Mouse (Mus musculus): ENCODE measurements around the gene Tcp11x2. TPM values are rescaled to one million over a fixed set of nuclear protein-coding genes. Genes with fewer than 3 reads are reported as not detected.

The Tcp11x2 gene
- total RNA-seq (2012; rRNA removed): 6.6 and 7.2 TPM in 2 replicates
- total RNA-seq (2014; rRNA removed): 12.4 and 15.0 TPM in 2 replicates
- 12.9 and 13.1 TPM in 2 replicates for polyA plus RNA-seq (2012; ENCODE audit: insufficient read length, low read depth)

DNA sequence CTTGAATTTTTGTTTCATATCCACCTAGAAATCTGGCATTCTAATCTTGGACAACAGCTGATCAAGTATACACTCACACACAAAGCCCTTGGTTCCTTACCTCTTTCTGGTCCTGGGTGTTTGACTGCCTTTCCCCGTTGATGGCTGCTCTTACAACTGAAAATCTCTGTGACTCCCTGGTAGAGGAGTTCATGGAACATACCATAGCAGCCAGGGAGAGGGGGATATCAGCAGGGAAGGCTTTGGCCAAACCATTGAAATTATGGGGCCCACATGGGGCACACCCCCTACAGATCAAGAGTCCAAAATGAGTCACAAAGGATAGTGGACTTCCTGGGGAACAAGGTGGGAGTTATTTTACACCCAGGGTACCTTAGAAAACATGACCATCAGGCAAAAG, at the start of gene Tcp11x2:
Gene Tcp11x2 (minus strand): TSS at position 158 of the 400 bp plus-strand sequence.
- Histone ChIP-seq H3K4me3 (replicated peaks in 1 of 3; ENCODE audit: low read depth in 2 of 3, low read length in 2 of 3, poor library complexity in 1 of 3) (peak within 1 kb of the TSS; percentile 41 to 67 (median 55)), H3K27ac (ENCODE audit: insufficient read depth, low read depth) (no peak within 1 kb of the TSS), H3K9ac (ENCODE audit: insufficient read depth, low read depth) (peak within 1 kb of the TSS; percentile 63; the same call in 1 of the 2 replicates), H3K27me3 (replicated peaks) (no peaks in the 10 kb centered on the region), H3K36me3 (replicated peaks in 1 of 2; ENCODE audit: control insufficient read depth in 1 of 2, insufficient read depth in 1 of 2, low read length in 1 of 2) (peaks cover 0 to 4% of the 10 kb centered on the region in 2 experiments), H3K4me1 (ENCODE audit: control insufficient read depth in 1 of 2, insufficient read depth in 2 of 2) (no peaks in the 10 kb centered on the region), H3K4me2 (ENCODE audit: insufficient read depth, low read depth, poor library complexity, severe bottlenecking) (peak within 1 kb of the TSS; percentile 36; the same call in 1 of the 2 replicates), H3K9me3 (replicated peaks; ENCODE audit: low read length) (no peaks in the 10 kb centered on the region), H3K79me2 (replicated peaks; ENCODE audit: control insufficient read depth, extremely low read depth, insufficient read depth, poor library complexity, severe bottlenecking) (no peaks in the 10 kb centered on the region)
- peak; percentile 62; the same call in 1 of the 2 replicates for TF ChIP-seq TCF12 (IDR thresholded peaks at IDR 0.05; ENCODE audit: low read depth, low read length)
- no peak for TF ChIP-seq MEF2A (IDR thresholded peaks at IDR 0.05; ENCODE audit: borderline replicate concordance, low read depth, low read length)
- TF ChIP-seq UBTF (IDR thresholded peaks at IDR 0.05; ENCODE audit: low read depth, low read length): no peak
- TF ChIP-seq E2F4 (IDR thresholded peaks at IDR 0.05; ENCODE audit: insufficient replicate concordance, low read depth, low read length): no peak
- peak; percentile 65; the same call in 1 of the 2 replicates for TF ChIP-seq ELF1 (IDR thresholded peaks at IDR 0.05; ENCODE audit: low read depth, low read length)
- no peak for TF ChIP-seq CTCF (conservative IDR thresholded peaks at IDR 0.05 in 1 of 2, IDR thresholded peaks at IDR 0.05 in 1 of 2; ENCODE audit: low read depth in 2 of 2, low read length in 2 of 2)
- TF ChIP-seq MAX (IDR thresholded peaks at IDR 0.05; ENCODE audit: low read length): peak; percentile 73
- no peak for TF ChIP-seq GABPA (IDR thresholded peaks at IDR 0.05; ENCODE audit: insufficient replicate concordance, low read depth, low read length)
- TF ChIP-seq USF1 (IDR thresholded peaks at IDR 0.05; ENCODE audit: low read depth, low read length): no peak
- no peak for TF ChIP-seq RAD21 (IDR thresholded peaks at IDR 0.05; ENCODE audit: low read depth, low read length)
- TF ChIP-seq MAZ (IDR thresholded peaks at IDR 0.05; ENCODE audit: low read depth, low read length): 0 out of 2 replicates have a peak, but pooled peaks have one; percentile 24
- TF ChIP-seq NRF1 (IDR thresholded peaks at IDR 0.05; ENCODE audit: low read depth, low read length): no peak
- peak; percentile 65 for TF ChIP-seq HCFC1 (IDR thresholded peaks at IDR 0.05; ENCODE audit: low read depth, low read length)
- peak; percentile 98 for TF ChIP-seq CHD1 (IDR thresholded peaks at IDR 0.05; ENCODE audit: low read depth, low read length)
- TF ChIP-seq ZMIZ1 (IDR thresholded peaks at IDR 0.05; ENCODE audit: low read depth, low read length): peak; percentile 50; the same call in 1 of the 2 replicates
- TF ChIP-seq POLR2A (IDR thresholded peaks at IDR 0.05; ENCODE audit: low read depth, low read length): peak; percentile 80
- TF ChIP-seq MAFK (IDR thresholded peaks at IDR 0.05; ENCODE audit: insufficient replicate concordance, low read length): no peak
- TF ChIP-seq SIN3A (IDR thresholded peaks at IDR 0.05; ENCODE audit: low read length): peak; percentile 68
- no peak for TF ChIP-seq ZKSCAN1 (IDR thresholded peaks at IDR 0.05; ENCODE audit: borderline replicate concordance, low read depth, low read length)
- no peak for TF ChIP-seq PAX5 (IDR thresholded peaks at IDR 0.05; ENCODE audit: low read length)
- no peak for TF ChIP-seq USF2 (conservative IDR thresholded peaks at IDR 0.05; ENCODE audit: low read depth, low read length)
- TF ChIP-seq KAT2A (IDR thresholded peaks at IDR 0.05; ENCODE audit: insufficient replicate concordance, low read length): no peak
- TF ChIP-seq JUN (IDR thresholded peaks at IDR 0.05; ENCODE audit: insufficient read depth, low read depth, low read length): no peak
- peak; percentile 69 for TF ChIP-seq IRF4 (IDR thresholded peaks at IDR 0.05; ENCODE audit: low read depth, low read length)
- TF ChIP-seq ETS1 (conservative IDR thresholded peaks at IDR 0.05; ENCODE audit: low read depth, low read length): no peak
- TF ChIP-seq ZC3H11A (IDR thresholded peaks at IDR 0.05; ENCODE audit: low read depth, low read length): no peak
- TF ChIP-seq MXI1 (IDR thresholded peaks at IDR 0.05; ENCODE audit: low read depth, low read length): no peak
- TF ChIP-seq EP300 (IDR thresholded peaks at IDR 0.05; ENCODE audit: low read length): no peak
- TF ChIP-seq JUND (conservative IDR thresholded peaks at IDR 0.05; ENCODE audit: low read depth, low read length): peak; percentile 50; the same call in 1 of the 2 replicates
- no peak for TF ChIP-seq SMC3 (IDR thresholded peaks at IDR 0.05; ENCODE audit: low read depth, low read length)
- no peak for TF ChIP-seq CHD2 (IDR thresholded peaks at IDR 0.05; ENCODE audit: low read length)
- TF ChIP-seq NELFE (IDR thresholded peaks at IDR 0.05; ENCODE audit: low read depth, low read length): peak; percentile 84
- TF ChIP-seq ZNF384 (IDR thresholded peaks at IDR 0.05; ENCODE audit: low read depth, low read length): no peak
- TF ChIP-seq BHLHE40 (IDR thresholded peaks at IDR 0.05; ENCODE audit: low read depth, low read length): no peak
- TF ChIP-seq POLR2AphosphoS2 (IDR thresholded peaks at IDR 0.05; ENCODE audit: low read depth, low read length): peak; percentile 56; the same call in 1 of the 2 replicates
- no peak for TF ChIP-seq RCOR1 (conservative IDR thresholded peaks at IDR 0.05; ENCODE audit: low read depth, low read length)
- peak; percentile 72; the same call in 1 of the 2 replicates for TF ChIP-seq MYC (IDR thresholded peaks at IDR 0.05; ENCODE audit: low read depth, low read length)
- peak; percentile 91 for TF ChIP-seq TBP (conservative IDR thresholded peaks at IDR 0.05; ENCODE audit: low read depth, low read length)
- in situ Hi-C loops (cut with MboI; ENCODE audit: low pct_ligation_motif_present, low pct_unique_long_range_greater_than_20kb, low sequenced_read_pairs): no loop called here
- dilution Hi-C loops (cut with MboI; ENCODE audit: extremely low pct_ligation_motif_present, extremely low pct_unique_long_range_greater_than_20kb, low sequenced_read_pairs): no loop called here
- DNase-seq (ENCODE audit: extremely low read depth): peak; percentile 80
